Mouse (Mus musculus) intestine, embryonic 15.5 days (tissue): ENCODE data around the gene Olfr470. TPM values are rescaled to one million over a fixed set of nuclear protein-coding genes. Genes with fewer than 3 reads are reported as not detected.
"Not testable (repeated sequence)": the region's sequence is repeated elsewhere in the genome, so short reads cannot be mapped to it uniquely, and the experiment has no call there.

Experiments used
- ATAC-seq: fragments of 200-750 bp; cut with Nextera tagmentation; 2 replicates; pipeline ENCODE4 v1.8.0; 2017; ENCODE audit warnings: moderate TSS enrichment, moderate library complexity
- H3K27ac ChIP-seq: fragments of 300-500 bp; sonication (generic); 2 replicates; pipeline ENCODE4 v1.5.1; 2015; ENCODE audit warnings: mild to moderate bottlenecking, inconsistent platforms
- H3K27me3 ChIP-seq: fragments of 300-500 bp; sonication (generic); replicated peaks from 2 replicates; pipeline ENCODE4 v1.6.1; 2015; ENCODE audit warnings: inconsistent platforms
- H3K36me3 ChIP-seq: fragments of 300-500 bp; sonication (generic); 2 replicates; pipeline ENCODE4 v1.6.1; 2015; ENCODE audit warnings: inconsistent platforms
- H3K4me1 ChIP-seq: fragments of 300-500 bp; sonication (generic); replicated peaks from 2 replicates; pipeline ENCODE4 v1.6.1; 2015; ENCODE audit warnings: inconsistent platforms
- H3K4me2 ChIP-seq: fragments of 300-500 bp; sonication (generic); replicated peaks from 2 replicates; pipeline ENCODE4 v1.6.1; 2015; ENCODE audit warnings: mild to moderate bottlenecking, inconsistent platforms
- H3K4me3 ChIP-seq: fragments of 300-500 bp; sonication (generic); replicated peaks from 2 replicates; pipeline ENCODE4 v1.5.1; 2015; ENCODE audit warnings: inconsistent platforms
- H3K9ac ChIP-seq: fragments of 300-500 bp; sonication (generic); 2 replicates; pipeline ENCODE4 v1.6.1; 2015; ENCODE audit warnings: inconsistent platforms
- H3K9me3 ChIP-seq: fragments of 300-500 bp; sonication (generic); 2 replicates; pipeline ENCODE4 v1.6.1; 2016; ENCODE audit warnings: inconsistent platforms
- WGBS: fragments of 180-500 bp; shearing (Covaris S2); methylation state at CpG from one replicate; pipeline ENCODE4 v1.1.7; 2015; 5-methylcytosine and 5-hydroxymethylcytosine counted together
- polyA plus RNA-seq: library from polyadenylated mRNA; unstranded; fragments of >200 nt; fragmentation: Nextera tagmentation; extraction: Ambion mirVana; gene quantifications from 2 replicates; pipeline ENCODE4 v1.2.1, GENCODE M21; 2015

Gene Olfr470
- polyA plus RNA-seq: not detected in 2 replicates

DNA sequence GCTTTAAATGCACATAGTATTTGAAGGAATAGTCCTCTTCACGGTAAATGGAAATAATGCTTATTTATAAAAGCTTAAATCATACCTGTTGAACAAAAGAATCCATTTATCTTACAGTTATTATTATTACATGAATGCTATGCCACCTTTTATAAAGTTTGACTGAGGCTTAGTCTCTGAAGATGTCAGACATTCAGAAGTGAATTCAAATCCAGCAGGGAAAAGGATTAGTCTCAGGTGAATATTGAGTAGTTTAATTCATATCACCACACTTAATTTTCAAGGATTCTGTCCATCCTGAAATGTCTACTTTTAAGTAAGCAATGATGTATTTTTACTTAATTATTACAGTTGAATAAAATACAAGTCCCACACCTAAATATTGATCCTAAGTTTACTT is at the start of gene Olfr470:
Gene Olfr470 (minus strand): TSS at position 101 of the 400 bp plus-strand sequence.
- not testable (repeated sequence) for H3K9ac ChIP-seq, H3K9me3 ChIP-seq, H3K4me2 ChIP-seq, H3K36me3 ChIP-seq, H3K4me1 ChIP-seq, H3K27ac ChIP-seq, H3K4me3 ChIP-seq, ATAC-seq, H3K27me3 ChIP-seq
- WGBS: 63% methylated on average over 1 of the region's 1 CpGs

DNA sequence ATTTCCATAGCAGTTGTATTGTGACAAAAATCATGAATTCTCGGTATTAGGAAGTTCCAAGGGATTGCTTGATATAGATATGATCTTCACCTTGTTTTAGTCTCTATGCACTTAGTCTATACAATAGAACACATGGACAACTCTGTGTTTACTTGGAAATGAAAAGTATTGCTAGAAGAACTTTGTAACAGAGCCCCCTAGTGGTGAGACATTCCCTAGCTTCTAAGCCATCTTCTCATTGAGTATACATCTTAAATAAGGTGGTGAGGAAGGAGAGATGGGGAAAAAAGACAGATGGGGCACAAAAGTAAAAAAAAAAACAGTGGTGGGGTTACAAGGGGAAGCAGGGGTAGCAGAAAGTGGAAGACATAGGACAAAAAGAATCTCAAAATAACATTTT is 5.6 kb downstream of the Olfr470 start:
- no peak overlapping the region for H3K4me3 ChIP-seq
- no peaks in the 10 kb centered on the region for H3K4me1 ChIP-seq
- ATAC-seq: no peak
- no peaks in the 10 kb centered on the region for H3K36me3 ChIP-seq
- H3K27ac ChIP-seq: no peak overlapping the region
- 76% methylated on average over 1 of the region's 1 CpGs for WGBS
- H3K4me2 ChIP-seq: no peak overlapping the region
- no peaks in the 10 kb centered on the region for H3K27me3 ChIP-seq
- no peaks in the 10 kb centered on the region for H3K9me3 ChIP-seq
- no peak overlapping the region for H3K9ac ChIP-seq

DNA sequence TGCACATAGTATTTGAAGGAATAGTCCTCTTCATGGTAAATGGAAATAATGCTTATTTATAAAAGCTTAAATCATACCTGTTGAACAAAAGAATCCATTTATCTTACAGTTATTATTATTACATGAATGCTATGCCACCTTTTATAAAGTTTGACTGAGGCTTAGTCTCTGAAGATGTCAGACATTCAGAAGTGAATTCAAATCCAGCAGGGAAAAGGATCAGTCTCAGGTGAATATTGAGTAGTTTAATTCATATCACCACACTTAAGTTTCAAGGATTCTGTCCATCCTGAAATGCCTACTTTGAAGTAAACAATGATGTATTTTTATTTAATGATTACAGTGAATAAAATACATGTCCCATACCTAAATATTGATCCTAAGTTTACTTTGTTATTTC is 21.8 kb downstream of the Olfr470 start, which contains the start of gene Olfr469:
Gene Olfr469 (minus strand): TSS at position 101 of the 400 bp plus-strand sequence.
- not testable (repeated sequence) for H3K27me3 ChIP-seq, H3K4me1 ChIP-seq, ATAC-seq, H3K36me3 ChIP-seq, H3K9me3 ChIP-seq, H3K4me2 ChIP-seq, H3K9ac ChIP-seq, H3K4me3 ChIP-seq, H3K27ac ChIP-seq

DNA sequence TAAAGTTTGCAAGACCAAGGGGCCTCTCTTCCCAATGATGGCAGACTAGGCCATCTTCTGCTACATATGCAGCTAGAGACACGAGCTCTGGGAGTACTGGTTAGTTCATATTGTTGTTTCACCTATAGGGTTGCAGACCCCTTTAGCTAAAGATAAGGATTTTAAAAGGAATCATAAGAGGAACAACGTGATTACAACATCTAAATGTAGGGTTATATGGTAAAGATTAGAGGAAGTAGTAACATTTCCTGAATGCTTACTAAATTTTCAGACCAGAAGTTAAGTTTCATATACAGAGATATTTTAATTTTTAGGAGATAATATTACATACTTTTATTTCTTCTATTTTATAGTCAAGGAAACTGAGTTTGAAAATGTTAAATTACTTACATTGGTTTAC is 23.4 kb downstream of the Olfr470 start:
- not testable (repeated sequence) for H3K27ac ChIP-seq, H3K9me3 ChIP-seq, H3K36me3 ChIP-seq, H3K9ac ChIP-seq, H3K27me3 ChIP-seq, H3K4me3 ChIP-seq, H3K4me1 ChIP-seq, ATAC-seq, H3K4me2 ChIP-seq
- 67% methylated on average over 2 of the region's 2 CpGs for whole genome bisulfite sequencing

DNA sequence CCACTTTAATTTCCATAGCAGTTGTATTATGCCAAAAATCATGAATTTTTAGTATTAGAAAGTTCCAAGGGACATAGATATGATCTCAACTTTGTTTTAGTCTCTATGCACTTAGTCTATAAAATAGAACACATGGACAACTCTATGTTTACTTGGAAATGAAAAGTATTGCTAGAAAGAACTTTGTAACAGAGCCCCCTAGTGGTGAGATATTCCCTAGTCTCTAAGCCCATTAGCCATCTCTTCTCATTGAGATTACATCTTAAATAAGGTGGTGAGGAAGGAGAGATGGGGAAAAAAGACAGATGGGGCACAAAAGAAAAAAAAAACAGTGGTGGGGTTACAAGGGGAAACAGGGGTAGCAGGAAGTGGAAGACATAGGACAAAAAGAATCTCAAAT is 27.8 kb downstream of the Olfr470 start:
- Histone ChIP-seq H3K9ac (no peak overlapping the region), H3K36me3 (no peaks in the 10 kb centered on the region), H3K4me1 (no peaks in the 10 kb centered on the region), H3K4me2 (no peak overlapping the region), H3K27ac (no peak overlapping the region), H3K4me3 (no peak overlapping the region), H3K9me3 (no peaks in the 10 kb centered on the region), H3K27me3 (no peaks in the 10 kb centered on the region)
- ATAC-seq: no peak

DNA sequence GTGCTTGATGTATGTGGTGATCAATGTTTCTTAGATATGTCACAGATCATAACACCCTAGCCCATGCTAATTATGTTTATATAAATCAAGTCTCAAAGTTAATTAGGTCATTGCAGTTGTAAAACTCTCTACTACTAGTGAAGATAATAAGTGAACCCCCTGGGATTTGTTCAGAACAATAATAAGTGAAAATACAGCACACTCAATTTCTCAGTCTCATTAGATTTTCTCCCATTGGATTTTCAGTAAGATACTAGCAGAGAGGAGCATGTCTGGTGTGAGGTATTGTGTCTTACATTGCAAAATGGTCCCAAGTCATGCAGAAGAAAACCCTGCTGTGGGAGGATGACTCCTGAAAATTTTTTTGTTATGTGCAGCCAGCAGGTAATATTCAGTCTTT is 35.3 kb downstream of the Olfr470 start, which contains the start of gene Olfr467:
Gene Olfr467 (plus strand): TSS at position 301 of the 400 bp plus-strand sequence.
- no peaks in the 10 kb centered on the region for H3K27me3 ChIP-seq
- H3K27ac ChIP-seq: no peak within 1 kb of the TSS
- no peak within 1 kb of the TSS for H3K4me2 ChIP-seq
- no peak within 1 kb of the TSS for H3K4me3 ChIP-seq
- H3K9ac ChIP-seq: no peak within 1 kb of the TSS
- ATAC-seq: no peak
- no peaks in the 10 kb centered on the region for H3K36me3 ChIP-seq
- H3K4me1 ChIP-seq: no peaks in the 10 kb centered on the region
- H3K9me3 ChIP-seq: no peaks in the 10 kb centered on the region

DNA sequence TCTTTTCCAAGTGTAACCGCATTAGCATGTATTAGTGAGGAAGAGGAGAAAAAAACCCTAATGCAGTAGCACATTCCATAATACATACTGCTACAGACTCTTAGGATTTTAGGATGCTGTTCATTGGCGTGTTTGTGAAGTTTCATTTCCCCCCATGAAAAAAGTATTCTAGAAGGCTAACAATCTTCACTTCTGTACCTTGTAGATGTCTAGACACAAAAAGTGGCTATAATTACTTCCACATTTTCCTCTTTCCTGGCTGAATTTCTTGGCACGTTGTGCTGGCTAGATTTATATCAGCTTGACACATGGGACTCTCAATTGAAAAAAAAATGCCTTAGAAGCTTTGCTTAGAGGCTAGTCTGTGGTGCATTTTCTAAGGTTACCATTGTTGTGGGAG is 45.2 kb downstream of the Olfr470 start:
- Histone ChIP-seq H3K4me2 (no peak overlapping the region), H3K36me3 (no peaks in the 10 kb centered on the region), H3K4me3 (no peak overlapping the region), H3K9me3 (no peaks in the 10 kb centered on the region), H3K27ac (no peak overlapping the region), H3K4me1 (no peaks in the 10 kb centered on the region), H3K27me3 (no peaks in the 10 kb centered on the region), H3K9ac (no peak overlapping the region)
- WGBS: 68% methylated on average over 3 of the region's 3 CpGs
- no peak for ATAC-seq

DNA sequence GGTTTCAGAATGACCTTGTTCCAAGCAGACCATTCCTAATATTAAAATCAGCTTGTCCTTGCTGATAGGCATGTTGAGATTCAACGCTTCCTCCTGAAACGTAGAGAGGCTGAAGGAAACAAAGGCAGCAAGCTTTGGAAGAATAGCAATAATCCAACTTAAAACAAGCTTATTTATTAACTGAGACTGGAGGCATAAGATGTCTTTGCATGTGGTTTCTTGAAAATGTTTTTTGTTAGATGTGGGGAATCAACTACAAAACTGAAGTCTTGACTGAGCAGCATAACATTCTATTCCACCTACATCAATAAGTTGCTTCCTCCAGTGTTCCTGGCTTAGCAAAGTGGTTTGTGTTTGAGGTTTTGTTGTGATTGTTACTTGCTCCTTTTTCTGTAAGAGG is 46.2 kb downstream of the Olfr470 start, which contains the start of gene Ovch2:
Gene Ovch2 (minus strand): TSS at position 101 of the 400 bp plus-strand sequence.
- H3K27me3 ChIP-seq: no peaks in the 10 kb centered on the region
- H3K9ac ChIP-seq: no peak within 1 kb of the TSS
- 80% methylated on average over 2 of the region's 2 CpGs for WGBS
- H3K4me3 ChIP-seq: no peak within 1 kb of the TSS
- H3K9me3 ChIP-seq: no peaks in the 10 kb centered on the region
- H3K4me2 ChIP-seq: no peak within 1 kb of the TSS
- H3K36me3 ChIP-seq: no peaks in the 10 kb centered on the region
- no peak for ATAC-seq
- H3K4me1 ChIP-seq: no peaks in the 10 kb centered on the region
- H3K27ac ChIP-seq: no peak within 1 kb of the TSS

DNA sequence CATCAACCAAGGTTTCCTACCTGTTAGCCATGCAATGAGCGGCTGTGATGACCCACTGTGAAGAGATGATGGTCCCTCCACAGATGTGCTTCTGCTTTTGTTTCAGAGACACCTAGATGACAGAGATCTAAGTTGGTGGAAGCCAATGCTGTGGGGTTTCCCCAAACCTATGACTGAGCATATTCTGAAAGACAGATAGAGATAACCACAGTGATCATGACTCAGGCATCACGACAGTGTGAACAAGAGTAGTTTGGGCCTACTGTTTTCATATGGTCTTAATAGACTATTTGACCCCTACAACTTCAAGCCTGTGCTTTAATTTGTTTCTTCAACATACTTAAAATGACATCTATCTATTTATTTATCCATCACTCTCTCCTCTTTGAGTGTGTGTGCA is 50.8 kb downstream of the Olfr470 start:
- Histone ChIP-seq H3K4me3 (no peak overlapping the region), H3K9ac (no peak overlapping the region), H3K27me3 (no peaks in the 10 kb centered on the region), H3K9me3 (no peaks in the 10 kb centered on the region), H3K36me3 (no peaks in the 10 kb centered on the region), H3K4me2 (no peak overlapping the region), H3K4me1 (no peaks in the 10 kb centered on the region), H3K27ac (no peak overlapping the region)
- whole genome bisulfite sequencing: 85% methylated on average over 2 of the region's 2 CpGs
- ATAC-seq: no peak

Other genes with a start within 250 kb of the Olfr470 start
- not detected in 2 replicates for gene 5330417H12Rik, start 222.3 kb downstream of the Olfr470 start, polyA plus RNA-seq
- gene Cyb5r2, start 89.5 kb downstream of the Olfr470 start, polyA plus RNA-seq: 0.14 and 0.15 TPM in 2 replicates
- gene Ovch2, start 46.3 kb downstream of the Olfr470 start, polyA plus RNA-seq: not detected in 2 replicates
- not detected in 2 replicates for gene Olfr467, start 35.2 kb downstream of the Olfr470 start, polyA plus RNA-seq
- gene Olfr469, start 21.9 kb downstream of the Olfr470 start, polyA plus RNA-seq: not detected in 2 replicates
- not detected in 2 replicates for gene Olfr472, start 50.4 kb upstream of the Olfr470 start, polyA plus RNA-seq
- not detected in 2 replicates for gene Olfr473, start 83.0 kb upstream of the Olfr470 start, polyA plus RNA-seq
- not detected in 2 replicates for gene Olfr474, start 107.2 kb upstream of the Olfr470 start, polyA plus RNA-seq
- not detected in 2 replicates for gene Olfr476, start 117.3 kb upstream of the Olfr470 start, polyA plus RNA-seq
- not detected in 2 replicates for gene Olfr477, start 139.2 kb upstream of the Olfr470 start, polyA plus RNA-seq
- not detected in 2 replicates for gene Olfr478, start 186.5 kb upstream of the Olfr470 start, polyA plus RNA-seq
- not detected in 2 replicates for gene Olfr479, start 203.2 kb upstream of the Olfr470 start, polyA plus RNA-seq
- gene Olfr480, start 219.9 kb upstream of the Olfr470 start, polyA plus RNA-seq: not detected in 2 replicates
- not detected in 2 replicates for gene Olfr481, start 232.4 kb upstream of the Olfr470 start, polyA plus RNA-seq